Mouse (Mus musculus) ES-E14 (cell line): Measurements from ENCODE around the gene Pnpla2.

ENCODE experiments used
- ZC3H11A ChIP-seq: IDR thresholded peaks from 2 replicates; pipeline ENCODE4 v1.6.1; 2012; ENCODE audit warnings: low read depth, mild to moderate bottlenecking, inconsistent platforms, low read length, borderline replicate concordance
- ZNF384 ChIP-seq: IDR thresholded peaks from 2 replicates; pipeline ENCODE4 v1.6.1; 2012; ENCODE audit warnings: low read depth, low read length, inconsistent platforms

DNA sequence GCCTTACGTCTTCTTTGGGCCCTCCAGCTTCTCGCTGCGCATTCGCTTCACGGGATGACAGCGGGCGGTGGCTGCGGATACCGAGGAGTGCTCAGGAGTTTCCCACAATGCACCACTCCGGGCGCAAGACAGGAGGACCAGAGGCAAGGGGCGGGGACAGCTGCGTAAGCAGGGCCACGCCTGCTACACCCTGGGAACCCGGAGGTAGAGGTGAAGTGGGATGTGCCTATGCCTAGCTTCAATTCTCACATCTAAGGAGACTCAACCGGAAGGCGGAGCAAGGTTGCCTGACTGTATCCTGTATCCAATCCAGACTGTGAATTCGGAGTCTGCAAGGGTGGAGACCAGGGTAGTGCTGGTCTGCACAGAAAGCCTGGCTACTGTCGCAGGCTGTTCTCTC, 25.7 kb upstream of the Pnpla2 start, which contains the start of gene Cend1:
- TF ChIP-seq ZC3H11A (no peak), ZNF384 (no peak)
